Mouse (Mus musculus) erythroblast, embryonic 14.5 days (primary cell): Measurements from ENCODE around the gene Spats2l.

Source experiments
- GATA1 ChIP-seq: IDR thresholded peaks from 2 replicates; pipeline ENCODE4 v1.6.1; 2012; ENCODE audit warnings: low read length, inconsistent platforms, mixed read lengths
- TAL1 ChIP-seq: IDR thresholded peaks from 3 replicates; pipeline ENCODE4 v1.6.1; 2012; ENCODE audit warnings: low read length, inconsistent platforms, mixed read lengths

DNA sequence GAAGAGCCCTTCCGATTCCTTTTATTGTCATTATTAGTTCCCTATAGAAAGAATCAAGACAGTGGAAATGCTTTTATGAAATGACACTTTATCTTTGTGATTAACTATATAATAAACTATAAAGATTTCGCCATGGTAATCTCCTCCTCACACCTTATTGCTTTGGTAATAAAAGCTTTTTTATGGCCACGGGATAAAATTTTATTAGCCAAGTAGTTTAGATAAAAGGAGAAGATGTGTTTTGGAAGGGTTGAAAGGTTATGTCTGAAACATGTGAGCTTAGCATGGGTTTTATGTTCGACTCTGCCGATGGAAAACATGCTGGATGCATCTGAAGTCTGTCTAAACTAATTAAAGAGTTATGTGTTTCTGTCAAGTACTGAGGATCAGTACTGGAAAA is 143.4 kb downstream of the Spats2l start:
- no peak for TF ChIP-seq TAL1
- TF ChIP-seq GATA1 = no peak
